Mouse (Mus musculus) midbrain, embryonic 16.5 days (tissue): ENCODE results near the gene Mprip. TPM values are rescaled to one million over a fixed set of nuclear protein-coding genes. Genes with fewer than 3 reads are reported as not detected.
"Not testable (repeated sequence)": the region's sequence is repeated elsewhere in the genome, so short reads cannot be mapped to it uniquely, and the experiment has no call there.

Source experiments
- ATAC-seq: fragments of 200-750 bp; cut with Nextera tagmentation; 2 replicates; pipeline ENCODE4 v1.8.0; 2017; ENCODE audit warnings: moderate TSS enrichment
- H3K27ac ChIP-seq: fragments of 300-500 bp; sonication (generic); 2 replicates; pipeline ENCODE4 v1.5.1; 2014; ENCODE audit warnings: mild to moderate bottlenecking, low read length, mixed read lengths
- H3K27me3 ChIP-seq: fragments of 300-500 bp; sonication (generic); 2 replicates; pipeline ENCODE4 v1.6.1; 2014; ENCODE audit warnings: low read depth, low read length, mixed read lengths; ENCODE audit not compliant: control insufficient read depth, insufficient read depth
- H3K36me3 ChIP-seq: fragments of 300-500 bp; sonication (generic); 2 replicates; pipeline ENCODE4 v1.6.1; 2014; ENCODE audit warnings: mild to moderate bottlenecking, low read length, moderate library complexity, mixed read lengths; ENCODE audit not compliant: control insufficient read depth, insufficient read depth
- H3K4me1 ChIP-seq: fragments of 300-500 bp; sonication (generic); 2 replicates; pipeline ENCODE4 v1.6.1; 2014; ENCODE audit warnings: mild to moderate bottlenecking, low read length, mixed read lengths; ENCODE audit not compliant: control insufficient read depth, insufficient read depth
- H3K4me2 ChIP-seq: fragments of 300-500 bp; sonication (generic); 2 replicates; pipeline ENCODE4 v1.6.1; 2014; ENCODE audit warnings: mild to moderate bottlenecking, low read length, mixed read lengths
- H3K4me3 ChIP-seq: fragments of 300-500 bp; sonication (generic); 2 replicates; pipeline ENCODE4 v1.5.1; 2014; ENCODE audit warnings: low read depth, mild to moderate bottlenecking, low read length, moderate library complexity, mixed read lengths
- H3K9ac ChIP-seq: fragments of 300-500 bp; sonication (generic); 2 replicates; pipeline ENCODE4 v1.6.1; 2014; ENCODE audit warnings: low read depth, low read length, mixed read lengths
- H3K9me3 ChIP-seq: fragments of 300-500 bp; sonication (generic); replicated peaks from 2 replicates; pipeline ENCODE4 v1.6.1; 2014; ENCODE audit warnings: mild to moderate bottlenecking, low read length, mixed read lengths; ENCODE audit not compliant: control insufficient read depth, poor library complexity, severe bottlenecking
- WGBS: fragments of 180-500 bp; shearing (Covaris S2); extraction: QIAGEN DNeasy Blood & Tissue Kit; methylation state at CpG from one replicate; pipeline ENCODE4 v1.1.7; 2014; 5-methylcytosine and 5-hydroxymethylcytosine counted together
- polyA plus RNA-seq: library from polyadenylated mRNA; unstranded; fragments of >200 nt; fragmentation: Nextera tagmentation; extraction: Ambion mirVana; gene quantifications from 2 replicates; pipeline ENCODE4 v1.2.1, GENCODE M21; 2015

The Mprip gene
- polyA plus RNA-seq: 35.8 and 39.2 TPM in 2 replicates

- Histone ChIP-seq H3K27ac (peak within 1 kb of the TSS; percentile 75), H3K4me3 (peak within 1 kb of the TSS; percentile 66), H3K27me3 (no peaks in the 10 kb centered on the region), H3K4me1 (peaks cover 32% of the 10 kb centered on the region), H3K9me3 (no peaks in the 10 kb centered on the region), H3K9ac (peak within 1 kb of the TSS; percentile 76), H3K4me2 (peak within 1 kb of the TSS; percentile 64), H3K36me3 (no peaks in the 10 kb centered on the region)
- ATAC-seq: no peak
- WGBS: 46% methylated on average over 3 of the region's 3 CpGs
Measured at GRCm38 (mm10) chr11:59661005-59661404, at the start of gene Mprip. TSS of gene Mprip (plus strand) at chr11:59661305.

DNA sequence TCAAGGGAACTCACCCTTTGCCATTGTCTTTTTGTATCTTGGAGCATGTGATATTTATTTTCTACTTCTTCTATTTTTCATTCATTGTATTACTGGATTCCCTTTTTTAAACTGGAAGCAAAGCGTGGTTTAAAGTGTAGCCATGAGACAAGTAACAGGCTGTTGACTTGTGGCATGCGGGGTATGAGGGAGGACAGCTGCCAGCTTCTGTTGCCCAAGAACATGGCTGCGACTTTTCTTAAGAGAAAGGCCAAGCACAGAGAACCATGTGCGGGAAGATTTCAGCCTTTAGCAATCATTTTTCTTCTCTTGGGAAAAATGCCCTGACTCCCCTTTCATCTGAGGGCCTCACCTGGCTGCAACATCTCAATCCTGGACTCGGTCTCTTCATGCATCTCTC is 49.5 kb upstream of the Mprip start:
- no peaks in the 10 kb centered on the region for H3K36me3 ChIP-seq
- 90% methylated on average over 5 of the region's 5 CpGs for WGBS
- H3K9me3 ChIP-seq: no peaks in the 10 kb centered on the region
- no peak overlapping the region for H3K4me3 ChIP-seq
- ATAC-seq: no peak
- no peaks in the 10 kb centered on the region for H3K4me1 ChIP-seq
- H3K9ac ChIP-seq: no peak overlapping the region
- no peak overlapping the region for H3K27ac ChIP-seq
- no peaks in the 10 kb centered on the region for H3K27me3 ChIP-seq
- H3K4me2 ChIP-seq: no peak overlapping the region

- Histone ChIP-seq H3K4me1 (no peaks in the 10 kb centered on the region), H3K4me2 (no peak overlapping the region), H3K36me3 (no peaks in the 10 kb centered on the region), H3K27ac (no peak overlapping the region), H3K4me3 (no peak overlapping the region), H3K9me3 (no peaks in the 10 kb centered on the region), H3K27me3 (no peaks in the 10 kb centered on the region), H3K9ac (no peak overlapping the region)
- ATAC-seq: no peak
- WGBS: 53% methylated on average over 4 of the region's 4 CpGs
Measured at GRCm38 (mm10) chr11:59614120-59614519, 47.0 kb upstream of the Mprip start.

- WGBS: 100% methylated on average over 2 of the region's 2 CpGs
Measured at GRCm38 (mm10) chr11:59616986-59617385, 44.1 kb upstream of the Mprip start.

DNA sequence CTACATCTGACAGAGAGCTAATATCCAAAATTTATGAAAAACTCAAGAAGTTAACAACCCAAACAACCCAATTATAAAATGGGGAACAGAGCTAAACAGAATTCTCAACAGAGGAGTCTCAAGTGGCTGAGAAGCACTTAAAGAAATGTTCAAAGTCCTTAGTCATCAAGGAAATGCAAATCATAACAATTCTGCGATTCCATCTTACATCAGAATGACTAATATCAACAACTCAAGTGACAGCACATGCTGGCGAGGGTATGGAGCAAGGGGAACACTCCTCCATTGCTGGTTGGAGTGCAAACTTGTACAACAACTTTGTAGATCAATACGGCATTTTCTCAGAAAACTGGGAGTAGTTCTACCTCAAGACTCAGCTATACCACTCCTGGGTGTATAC is 38.9 kb upstream of the Mprip start:
- 73% methylated on average over 3 of the region's 3 CpGs for WGBS
- Histone ChIP-seq H3K9ac (no peak overlapping the region), H3K27ac (no peak overlapping the region), H3K4me3 (no peak overlapping the region), H3K4me1 (no peaks in the 10 kb centered on the region), H3K9me3 (no peaks in the 10 kb centered on the region), H3K27me3 (no peaks in the 10 kb centered on the region), H3K4me2 (no peak overlapping the region), H3K36me3 (no peaks in the 10 kb centered on the region)
- ATAC-seq: no peak

More at GRCm38 (mm10) chr11:59616986-59617385, 44.1 kb upstream of the Mprip start:
- not testable (repeated sequence) for H3K27ac ChIP-seq, H3K4me2 ChIP-seq, H3K36me3 ChIP-seq, ATAC-seq, H3K4me1 ChIP-seq, H3K9me3 ChIP-seq, H3K4me3 ChIP-seq, H3K27me3 ChIP-seq, H3K9ac ChIP-seq

- H3K36me3 ChIP-seq: no peaks in the 10 kb centered on the region
- H3K9ac ChIP-seq: no peak overlapping the region
- H3K4me1 ChIP-seq: no peaks in the 10 kb centered on the region
- 38% methylated on average over 6 of the region's 6 CpGs for WGBS
- no peaks in the 10 kb centered on the region for H3K27me3 ChIP-seq
- no peak overlapping the region for H3K4me3 ChIP-seq
- no peak overlapping the region for H3K4me2 ChIP-seq
- peak; percentile 76; the same call in 1 of the 2 replicates for ATAC-seq
- H3K27ac ChIP-seq: no peak overlapping the region
- H3K9me3 ChIP-seq: no peaks in the 10 kb centered on the region
Measured at GRCm38 (mm10) chr11:59624017-59624630, 37.0 kb upstream of the Mprip start.

DNA sequence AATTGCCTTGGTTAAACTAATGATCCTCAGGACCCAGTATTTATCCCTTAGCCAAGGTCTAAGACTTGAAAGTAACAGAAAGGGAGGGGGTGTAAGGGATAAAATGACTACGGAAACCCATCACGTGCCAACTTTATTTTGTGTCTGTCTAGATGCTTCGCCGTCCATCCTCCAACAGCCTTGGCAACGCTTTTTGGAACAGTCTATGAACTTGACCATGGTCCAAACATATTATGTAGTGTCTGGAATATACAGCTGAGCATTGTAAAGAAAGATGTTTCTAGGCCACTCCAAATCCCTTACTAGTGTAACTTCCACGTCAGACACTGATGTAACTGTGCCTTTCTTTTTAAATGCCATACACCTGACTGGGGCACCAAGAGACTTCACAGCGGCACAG is 34.9 kb upstream of the Mprip start:
- H3K4me3 ChIP-seq: no peak overlapping the region
- no peaks in the 10 kb centered on the region for H3K9me3 ChIP-seq
- no peak for ATAC-seq
- WGBS: 86% methylated on average over 7 of the region's 7 CpGs
- H3K36me3 ChIP-seq: no peaks in the 10 kb centered on the region
- H3K4me1 ChIP-seq: no peaks in the 10 kb centered on the region
- H3K9ac ChIP-seq: no peak overlapping the region
- no peaks in the 10 kb centered on the region for H3K27me3 ChIP-seq
- no peak overlapping the region for H3K4me2 ChIP-seq
- no peak overlapping the region for H3K27ac ChIP-seq

GRCm38 (mm10) chr11:59628177-59628576 is 32.9 kb upstream of the Mprip start:
- Histone ChIP-seq H3K4me1 (no peaks in the 10 kb centered on the region), H3K9ac (no peak overlapping the region)
- 86% methylated on average over 5 of the region's 5 CpGs for WGBS

DNA sequence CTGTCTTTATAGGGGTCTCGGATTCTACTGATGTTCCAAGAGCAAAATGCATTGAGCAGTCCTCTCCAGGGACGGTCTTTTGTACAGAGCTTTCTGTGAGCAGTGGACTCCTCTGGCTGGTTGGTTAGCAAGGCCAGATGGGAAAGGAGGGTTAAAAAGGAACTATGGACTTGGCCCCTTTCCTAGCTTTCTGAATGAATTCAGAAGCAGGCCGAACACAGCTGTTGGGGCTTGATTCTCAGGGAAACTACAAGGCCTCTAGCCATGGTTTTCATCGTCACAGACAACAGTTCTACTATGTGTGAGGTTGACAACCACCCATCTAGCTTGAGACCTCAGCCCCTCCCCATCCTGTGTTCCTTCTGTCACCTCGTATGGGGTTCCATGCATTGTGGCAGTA is 31.2 kb upstream of the Mprip start:
- Histone ChIP-seq H3K4me1 (no peaks in the 10 kb centered on the region), H3K36me3 (no peaks in the 10 kb centered on the region), H3K9ac (no peak overlapping the region), H3K27ac (no peak overlapping the region), H3K27me3 (no peaks in the 10 kb centered on the region), H3K4me3 (no peak overlapping the region), H3K9me3 (no peaks in the 10 kb centered on the region), H3K4me2 (no peak overlapping the region)
- 67% methylated on average over 5 of the region's 5 CpGs for WGBS
- ATAC-seq: no peak

More at GRCm38 (mm10) chr11:59628177-59628576, 32.9 kb upstream of the Mprip start:
- no peaks in the 10 kb centered on the region for H3K27me3 ChIP-seq
- H3K36me3 ChIP-seq: no peaks in the 10 kb centered on the region
- no peak overlapping the region for H3K4me2 ChIP-seq
- no peak overlapping the region for H3K4me3 ChIP-seq
- no peaks in the 10 kb centered on the region for H3K9me3 ChIP-seq
- ATAC-seq: no peak
- no peak overlapping the region for H3K27ac ChIP-seq
